Mouse (Mus musculus) left cerebral cortex, adult 9 months (tissue): ENCODE measurements at regions not wholly inside any gene's neighbourhood (a gene's known extent, or its start where the extent isn't known, plus 50 kb on each side); places are given as distances from the start of the nearest gene placed in this dataset.

Source experiments
- DNase-seq, 2 experiments: peaks; one replicate each; pipeline ENCODE4 v3.0.0; 2022; ENCODE audit warnings: low spot score in 2 of 2

- DNase-seq = no peak
These were observed 119.1 kb downstream of the Vrk1 start for GRCm38 (mm10) chr12:106128944-106129724.

GRCm38 (mm10) chr12:106130071-106130676, 120.1 kb downstream of the Vrk1 start:
- DNase-seq = no peak

GRCm38 (mm10) chr12:106132715-106133114, 122.7 kb downstream of the Vrk1 start:
- DNase-seq = no peak

- DNase-seq = no peak
These were observed 128.4 kb downstream of the Vrk1 start for GRCm38 (mm10) chr12:106138466-106138865.

GRCm38 (mm10) chr12:106139491-106139890, 129.5 kb downstream of the Vrk1 start:
- no peak for DNase-seq

GRCm38 (mm10) chr12:106139927-106140326, 129.9 kb downstream of the Vrk1 start:
- no peak for DNase-seq

- no peak for DNase-seq
These were observed 130.6 kb downstream of the Vrk1 start for GRCm38 (mm10) chr12:106140671-106141070.

GRCm38 (mm10) chr12:106143548-106143947, 133.5 kb downstream of the Vrk1 start:
- no peak for DNase-seq

GRCm38 (mm10) chr12:106156837-106157236, 146.8 kb downstream of the Vrk1 start:
- peak in 1 of 2 experiments; percentile 34 for DNase-seq

- DNase-seq = no peak
These were observed 147.8 kb downstream of the Vrk1 start for GRCm38 (mm10) chr12:106157827-106158226.

- DNase-seq = no peak
These were observed 148.6 kb downstream of the Vrk1 start for GRCm38 (mm10) chr12:106158620-106159019.

- no peak for DNase-seq
These were observed 161.3 kb downstream of the Vrk1 start for GRCm38 (mm10) chr12:106171301-106171700.

- no peak for DNase-seq
These were observed 163.2 kb downstream of the Vrk1 start for GRCm38 (mm10) chr12:106173211-106173610.

GRCm38 (mm10) chr12:106174070-106174980, 164.3 kb downstream of the Vrk1 start:
- DNase-seq = peak in 1 of 2 experiments; percentile 23

GRCm38 (mm10) chr12:106174981-106175700, 165.1 kb downstream of the Vrk1 start:
- peak in 1 of 2 experiments; percentile 16 for DNase-seq

- DNase-seq = no peak
These were observed 167.3 kb downstream of the Vrk1 start for GRCm38 (mm10) chr12:106177302-106177701.

GRCm38 (mm10) chr12:106177861-106178260, 167.8 kb downstream of the Vrk1 start:
- DNase-seq = no peak

- no peak for DNase-seq
These were observed 168.7 kb downstream of the Vrk1 start for GRCm38 (mm10) chr12:106178688-106179205.

- DNase-seq = no peak
These were observed 172.9 kb downstream of the Vrk1 start for GRCm38 (mm10) chr12:106182923-106183322.

- DNase-seq = no peak
These were observed 173.9 kb downstream of the Vrk1 start for GRCm38 (mm10) chr12:106183973-106184372.

- DNase-seq = peak in 1 of 2 experiments; percentile 48
These were observed 175.5 kb downstream of the Vrk1 start for GRCm38 (mm10) chr12:106185398-106186077.
